Mouse (Mus musculus) stomach, embryonic 14.5 days (tissue): ENCODE measurements around the gene Casr. TPM values are rescaled to one million over a fixed set of nuclear protein-coding genes. Genes with fewer than 3 reads are reported as not detected.
A peak's percentile ranks its signal among the peaks of the same experiment; 100 is the strongest.

Experiments used
- ATAC-seq: fragments of 200-750 bp; cut with Nextera tagmentation; 2 replicates; pipeline ENCODE4 v1.8.0; 2017; ENCODE audit warnings: low read depth, moderate TSS enrichment; ENCODE audit not compliant: insufficient number of reproducible peaks, insufficient read depth, low FRiP score
- H3K27ac ChIP-seq: fragments of 300-500 bp; sonication (generic); 2 replicates; pipeline ENCODE4 v1.5.1; 2014; ENCODE audit warnings: mild to moderate bottlenecking, low read length, moderate library complexity, mixed read lengths
- H3K27me3 ChIP-seq: fragments of 300-500 bp; sonication (generic); 2 replicates; pipeline ENCODE4 v1.6.1; 2014; ENCODE audit warnings: low read length, control low read depth, mixed read lengths; ENCODE audit not compliant: control insufficient read depth, insufficient read depth
- H3K36me3 ChIP-seq: fragments of 300-500 bp; sonication (generic); 2 replicates; pipeline ENCODE4 v1.6.1; 2014; ENCODE audit warnings: mild to moderate bottlenecking, control low read depth, low read length, moderate library complexity, mixed read lengths; ENCODE audit not compliant: control insufficient read depth, insufficient read depth
- H3K4me1 ChIP-seq: fragments of 300-500 bp; sonication (generic); 2 replicates; pipeline ENCODE4 v1.6.1; 2014; ENCODE audit warnings: low read length, control low read depth, mixed read lengths; ENCODE audit not compliant: control insufficient read depth, insufficient read depth
- H3K4me2 ChIP-seq: fragments of 300-500 bp; sonication (generic); replicated peaks from 2 replicates; pipeline ENCODE4 v1.6.1; 2014; ENCODE audit warnings: low read depth, low read length, control low read depth
- H3K4me3 ChIP-seq: fragments of 300-500 bp; sonication (generic); 2 replicates; pipeline ENCODE4 v1.5.1; 2014; ENCODE audit warnings: low read depth, low read length, control low read depth
- H3K9ac ChIP-seq: fragments of 300-500 bp; sonication (generic); replicated peaks from 2 replicates; pipeline ENCODE4 v1.6.1; 2014; ENCODE audit warnings: low read depth, mild to moderate bottlenecking, control low read depth, low read length, moderate library complexity, mixed read lengths
- H3K9me3 ChIP-seq: fragments of 300-500 bp; sonication (generic); 2 replicates; pipeline ENCODE4 v1.6.1; 2016; ENCODE audit warnings: low read depth, low read length, control low read depth; ENCODE audit not compliant: control insufficient read depth
- WGBS: fragments of 180-500 bp; shearing (Covaris S2); extraction: QIAGEN DNeasy Blood & Tissue Kit; methylation state at CpG from one replicate; pipeline ENCODE4 v1.1.7; 2014; 5-methylcytosine and 5-hydroxymethylcytosine counted together
- polyA plus RNA-seq: library from polyadenylated mRNA; unstranded; fragments of >200 nt; fragmentation: Nextera tagmentation; extraction: Ambion mirVana; gene quantifications from 2 replicates; pipeline ENCODE4 v1.2.1, GENCODE M21; 2014

The Casr gene
- 0.07 TPM in 1 of 2 replicates, not detected in the other for polyA plus RNA-seq

- H3K9me3 ChIP-seq: no peaks in the 10 kb centered on the region
- peaks cover 7% of the 10 kb centered on the region; the same call in 1 of the 2 replicates for H3K4me1 ChIP-seq
- ATAC-seq: 0 out of 2 replicates have a peak, but pooled peaks have one; percentile 23
- WGBS: 3% methylated on average over 36 of the region's 36 CpGs
- H3K27me3 ChIP-seq: peaks cover 6% of the 10 kb centered on the region; the same call in 1 of the 2 replicates
- H3K4me2 ChIP-seq: peak within 1 kb of the TSS; percentile 51
- H3K27ac ChIP-seq: no peak within 1 kb of the TSS
- no peaks in the 10 kb centered on the region for H3K36me3 ChIP-seq
- peak within 1 kb of the TSS; percentile 30 for H3K4me3 ChIP-seq
- H3K9ac ChIP-seq: no peak within 1 kb of the TSS; the same call in 1 of the 2 replicates
Measured at GRCm38 (mm10) chr16:36561386-36562338, at the start of gene Casr. Gene Casr, minus strand, starts transcription at chr16:36562141.

GRCm38 (mm10) chr16:36602632-36603031, 40.7 kb upstream of the Casr start:
- H3K4me1 ChIP-seq: no peaks in the 10 kb centered on the region
- H3K4me3 ChIP-seq: no peak overlapping the region
- H3K36me3 ChIP-seq: no peaks in the 10 kb centered on the region
- no peak for ATAC-seq
- H3K9ac ChIP-seq: no peak overlapping the region
- H3K9me3 ChIP-seq: no peaks in the 10 kb centered on the region
- H3K27me3 ChIP-seq: no peaks in the 10 kb centered on the region
- H3K4me2 ChIP-seq: no peak overlapping the region
- 59% methylated on average over 3 of the region's 3 CpGs for WGBS
- H3K27ac ChIP-seq: no peak overlapping the region

GRCm38 (mm10) chr16:36598265-36598664, 36.3 kb upstream of the Casr start:
- no peak overlapping the region for H3K4me2 ChIP-seq
- no peak overlapping the region for H3K27ac ChIP-seq
- H3K36me3 ChIP-seq: no peaks in the 10 kb centered on the region
- no peaks in the 10 kb centered on the region for H3K9me3 ChIP-seq
- no peaks in the 10 kb centered on the region for H3K27me3 ChIP-seq
- H3K4me1 ChIP-seq: no peaks in the 10 kb centered on the region
- no peak for ATAC-seq
- no peak overlapping the region for H3K9ac ChIP-seq
- no peak overlapping the region for H3K4me3 ChIP-seq
- WGBS: 77% methylated on average over 4 of the region's 4 CpGs

- Histone ChIP-seq H3K4me1 (no peaks in the 10 kb centered on the region), H3K9me3 (no peaks in the 10 kb centered on the region), H3K9ac (no peak overlapping the region), H3K27ac (no peak overlapping the region), H3K4me2 (no peak overlapping the region), H3K4me3 (no peak overlapping the region), H3K36me3 (no peaks in the 10 kb centered on the region), H3K27me3 (no peaks in the 10 kb centered on the region)
- no peak for ATAC-seq
- 91% methylated on average over 10 of the region's 10 CpGs for WGBS
Measured at GRCm38 (mm10) chr16:36596671-36597410, 34.9 kb upstream of the Casr start.

GRCm38 (mm10) chr16:36589898-36590297, 28.0 kb upstream of the Casr start:
- Histone ChIP-seq H3K4me3 (no peak overlapping the region), H3K9ac (no peak overlapping the region), H3K4me1 (no peaks in the 10 kb centered on the region), H3K36me3 (no peaks in the 10 kb centered on the region), H3K27me3 (no peaks in the 10 kb centered on the region), H3K27ac (no peak overlapping the region), H3K4me2 (no peak overlapping the region), H3K9me3 (no peaks in the 10 kb centered on the region)
- ATAC-seq: no peak
- WGBS: 90% methylated on average over 1 of the region's 1 CpGs

GRCm38 (mm10) chr16:36587971-36588370, 26.0 kb upstream of the Casr start:
- ATAC-seq: no peak
- H3K9ac ChIP-seq: no peak overlapping the region
- H3K36me3 ChIP-seq: no peaks in the 10 kb centered on the region
- no peak overlapping the region for H3K4me2 ChIP-seq
- WGBS: 65% methylated on average over 4 of the region's 4 CpGs
- no peaks in the 10 kb centered on the region for H3K27me3 ChIP-seq
- no peak overlapping the region for H3K4me3 ChIP-seq
- H3K4me1 ChIP-seq: no peaks in the 10 kb centered on the region
- no peaks in the 10 kb centered on the region for H3K9me3 ChIP-seq
- no peak overlapping the region for H3K27ac ChIP-seq

GRCm38 (mm10) chr16:36582073-36582472, 20.1 kb upstream of the Casr start:
- Histone ChIP-seq H3K9ac (no peak overlapping the region), H3K4me3 (no peak overlapping the region), H3K36me3 (no peaks in the 10 kb centered on the region), H3K27ac (no peak overlapping the region), H3K4me2 (no peak overlapping the region), H3K9me3 (no peaks in the 10 kb centered on the region), H3K4me1 (no peaks in the 10 kb centered on the region), H3K27me3 (no peaks in the 10 kb centered on the region)
- ATAC-seq: no peak
- WGBS: 64% methylated on average over 3 of the region's 3 CpGs

- no peak overlapping the region for H3K4me2 ChIP-seq
- H3K27ac ChIP-seq: no peak overlapping the region
- no peak overlapping the region for H3K9ac ChIP-seq
- no peaks in the 10 kb centered on the region for H3K36me3 ChIP-seq
- no peaks in the 10 kb centered on the region for H3K9me3 ChIP-seq
- ATAC-seq: no peak
- H3K4me3 ChIP-seq: no peak overlapping the region
- 62% methylated on average over 8 of the region's 8 CpGs for WGBS
- H3K4me1 ChIP-seq: no peaks in the 10 kb centered on the region
- no peaks in the 10 kb centered on the region for H3K27me3 ChIP-seq
Measured at GRCm38 (mm10) chr16:36571942-36572341, 10.0 kb upstream of the Casr start.
